Mouse (Mus musculus) heart, adult 10 weeks (tissue): ENCODE results near the gene Prpf40a. TPM values are rescaled to one million over a fixed set of nuclear protein-coding genes. Genes with fewer than 3 reads are reported as not detected.

Source experiments
- polyA plus RNA-seq: library from polyadenylated mRNA; stranded (reverse); fragments of 350-450 nt; fragmentation: Illumina TruSeq; extraction: RNeasy Lipid Tissue Mini Kit (QIAGEN cat#74804); gene quantifications from one replicate; pipeline ENCODE4 v1.2.3, GENCODE M21; 2014; ENCODE audit warnings: low read depth, low replicate concordance

Gene Prpf40a
- 24.4 TPM for polyA plus RNA-seq

GRCm38 (mm10) chr2:53190684-53191511 lies at the start of gene Prpf40a:
Gene Prpf40a, minus strand, starts transcription at chr2:53191284.

GRCm38 (mm10) chr2:53191523-53192220 lies 588 bp upstream of the Prpf40a start, which contains the start of gene Arl6ip6:
Gene Arl6ip6, plus strand, starts transcription at chr2:53191726.

Other genes starting within 250 kb of the Prpf40a start
- 18.0 TPM for gene Arl6ip6, start 442 bp upstream of the Prpf40a start, polyA plus RNA-seq